ENCODE assay signal across 9 mouse cellular contexts in the genomic region with DNA sequence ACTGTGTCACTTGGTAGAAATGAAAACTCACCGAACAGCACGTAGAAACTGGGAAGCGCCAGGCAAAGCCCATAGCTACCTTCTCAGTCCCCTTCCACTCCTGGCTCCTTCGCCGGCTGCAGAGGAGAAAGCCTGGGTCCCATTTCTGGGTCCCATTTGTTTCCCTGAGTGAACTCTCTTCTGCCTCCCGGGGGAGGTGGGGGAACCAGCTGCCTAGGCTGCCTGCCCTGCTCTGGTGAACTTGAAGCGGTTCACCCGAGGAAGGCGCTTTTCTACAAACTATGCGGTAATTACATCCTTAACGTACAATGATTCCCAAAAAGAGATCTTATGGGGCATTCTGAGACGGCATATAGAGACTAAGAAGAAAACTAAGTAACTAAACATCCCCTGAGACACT. TPM values are rescaled to one million over a fixed set of nuclear protein-coding genes. Genes with fewer than 3 reads are reported as not detected.
DNase-seq lines count a peak whose midpoint lies in the region; ATAC-seq lines count a peak whose summit lies in the region.
"Had no signal": no experiment of that assay in that cellular context is flagged by ENCODE, and none has a peak within 500 bp of the region (broad histone marks: within the 10 kb centered on the region; RNA-seq: fewer than 3 reads in every experiment).

No protein-coding gene starts in this region.

- no peak overlapping the region for H3K27ac ChIP-seq in limb, embryonic 15.5 days
- H3K27ac ChIP-seq in stomach, embryonic 16.5 days (ENCODE audit: low read length): peak overlapping the region; percentile 73

- no peak for ATAC-seq in megakaryocyte, adult 5-6 weeks (ENCODE audit: poor library complexity, severe bottlenecking)
- ATAC-seq in limb, embryonic 15.5 days (ENCODE audit: insufficient number of reproducible peaks, low FRiP score, low TSS enrichment, low read depth): no peak
- no peak for ATAC-seq in stomach, embryonic 16.5 days (ENCODE audit: insufficient read depth, low FRiP score)

- peak overlapping the region; percentile 91 for H3K4me2 ChIP-seq in limb, embryonic 15.5 days
- peak overlapping the region; percentile 79 for H3K4me2 ChIP-seq in stomach, embryonic 16.5 days (ENCODE audit: low read depth, low read length)

- H3K27me3 ChIP-seq in megakaryocyte, embryonic 14.5 days (replicated peaks): peaks cover 88% of the 10 kb centered on the region
- H3K27me3 ChIP-seq in limb, embryonic 15.5 days: peaks cover 62% of the 10 kb centered on the region
- peaks cover 11% of the 10 kb centered on the region for H3K27me3 ChIP-seq in stomach, embryonic 16.5 days (ENCODE audit: control insufficient read depth, insufficient read depth, low read length)

- peaks cover 27% of the 10 kb centered on the region for H3K4me1 ChIP-seq in megakaryocyte, embryonic 14.5 days
- peaks cover 19% of the 10 kb centered on the region for H3K4me1 ChIP-seq in limb, embryonic 15.5 days
- H3K4me1 ChIP-seq in stomach, embryonic 16.5 days (ENCODE audit: control insufficient read depth, insufficient read depth, low read length): peaks cover 19% of the 10 kb centered on the region; the same call in 1 of the 2 replicates

- H3K9ac ChIP-seq in limb, embryonic 15.5 days: peak overlapping the region; percentile 31; the same call in 1 of the 2 replicates
- H3K9ac ChIP-seq in stomach, embryonic 16.5 days (ENCODE audit: low read length): peak overlapping the region; percentile 73

- DNase-seq in gastrocnemius, postnatal 14 days: peak; percentile 35
- DNase-seq in gastrocnemius, adult 18-20 months (ENCODE audit: low spot score): no peak
- DNase-seq in adipocyte (ENCODE audit: low spot score): no peak
- DNase-seq in left cerebral cortex, adult 11 months (ENCODE audit: low spot score): no peak
- DNase-seq: spleen, adult 18-20 months had no signal

- H3K36me3 ChIP-seq in megakaryocyte, embryonic 14.5 days (replicated peaks; ENCODE audit: low read length): no peaks in the 10 kb centered on the region
- H3K36me3 ChIP-seq in limb, embryonic 15.5 days: no peaks in the 10 kb centered on the region
- H3K36me3 ChIP-seq in stomach, embryonic 16.5 days (ENCODE audit: control insufficient read depth, insufficient read depth, low read length): no peaks in the 10 kb centered on the region

- H3K4me3 ChIP-seq in megakaryocyte, embryonic 14.5 days (replicated peaks): peak overlapping the region; percentile 89
- H3K4me3 ChIP-seq in limb, embryonic 15.5 days: peak overlapping the region; percentile 46
- peak overlapping the region; percentile 59 for H3K4me3 ChIP-seq in stomach, embryonic 16.5 days (replicated peaks; ENCODE audit: low read length)

- whole genome bisulfite sequencing in limb, embryonic 15.5 days: 6% methylated on average over 12 of the region's 12 CpGs
- 9% methylated on average over 12 of the region's 12 CpGs for WGBS in stomach, embryonic 16.5 days

- 0 out of 2 replicates have a peak, but pooled peaks cover under 1% of the 10 kb centered on the region for H3K9me3 ChIP-seq in megakaryocyte, embryonic 14.5 days
- no peaks in the 10 kb centered on the region for H3K9me3 ChIP-seq in limb, embryonic 15.5 days
- no peaks in the 10 kb centered on the region for H3K9me3 ChIP-seq in stomach, embryonic 16.5 days (replicated peaks; ENCODE audit: control insufficient read depth, low read length)

- intact Hi-C loops in gastrocnemius, postnatal 14 days (cut with DNase I; ENCODE audit: low total_unique reads): no loop called here

RNA-seq across cellular contexts. Expression of gene Gm266, which starts 0.8 kb away (rescaled TPM):
- 1 to 10 TPM; 1.7 to 3.4 TPM for total RNA-seq in gastrocnemius, postnatal 14 days (2021)
- total RNA-seq in gastrocnemius, adult 18-20 months (2021): under 1 TPM in 1 of 2 experiments, not detected in 1; 0.18 TPM
- 0.22 TPM in 1 of 2 replicates, not detected in the other for polyA plus RNA-seq in megakaryocyte, embryonic 14.5 days (2012; ENCODE audit: insufficient read depth, low replicate concordance)
- total RNA-seq in megakaryocyte, adult 5-6 weeks (2015): not detected in 2 replicates
- not detected in 2 replicates for total RNA-seq in megakaryocyte, adult 5-6 weeks (2017)
- 13.1 and 16.1 TPM in 2 replicates for polyA plus RNA-seq in limb, embryonic 15.5 days (2015; fragmentation: Nextera tagmentation; extraction: Ambion mirVana)
- 12.9 and 15.2 TPM in 2 replicates for polyA plus RNA-seq in stomach, embryonic 16.5 days (2015; fragmentation: Nextera tagmentation; extraction: Ambion mirVana)

RNA-seq across cellular contexts. Expression of gene Tnfaip2, which starts 44.2 kb away (rescaled TPM):
- 10 to 100 TPM; 22.7 to 46.6 TPM for total RNA-seq in gastrocnemius, postnatal 14 days (2021)
- 10 to 100 TPM; 38.8 to 52.9 TPM for total RNA-seq in gastrocnemius, adult 18-20 months (2021)
- 1.1 and 11.3 TPM in 2 replicates for polyA plus RNA-seq in megakaryocyte, embryonic 14.5 days (2012; ENCODE audit: insufficient read depth, low replicate concordance)
- total RNA-seq in megakaryocyte, adult 5-6 weeks (2015): 42.7 and 43.7 TPM in 2 replicates
- total RNA-seq in megakaryocyte, adult 5-6 weeks (2017): 81.0 and 109 TPM in 2 replicates
- polyA plus RNA-seq in limb, embryonic 15.5 days (2015; fragmentation: Nextera tagmentation; extraction: Ambion mirVana): 8.3 and 8.4 TPM in 2 replicates
- polyA plus RNA-seq in stomach, embryonic 16.5 days (2015; fragmentation: Nextera tagmentation; extraction: Ambion mirVana): 11.2 and 12.8 TPM in 2 replicates

RNA-seq across cellular contexts. Expression of gene Eif5, which starts 51.4 kb away (rescaled TPM):
- 100 to 1,000 TPM; 111 to 128 TPM for total RNA-seq in gastrocnemius, postnatal 14 days (2021)
- 100 to 1,000 TPM; 160 to 165 TPM for total RNA-seq in gastrocnemius, adult 18-20 months (2021)
- 17.8 and 28.5 TPM in 2 replicates for polyA plus RNA-seq in megakaryocyte, embryonic 14.5 days (2012; ENCODE audit: insufficient read depth, low replicate concordance)
- 255 and 299 TPM in 2 replicates for total RNA-seq in megakaryocyte, adult 5-6 weeks (2015)
- total RNA-seq in megakaryocyte, adult 5-6 weeks (2017): 203 and 252 TPM in 2 replicates
- 473 and 511 TPM in 2 replicates for polyA plus RNA-seq in limb, embryonic 15.5 days (2015; fragmentation: Nextera tagmentation; extraction: Ambion mirVana)
- polyA plus RNA-seq in stomach, embryonic 16.5 days (2015; fragmentation: Nextera tagmentation; extraction: Ambion mirVana): 402 and 438 TPM in 2 replicates
